In genomic region chr2:84388537-84388936, GRCm38 (mm10) we compare ENCODE assay signal across 10 mouse cellular contexts. TPM values are rescaled to one million over a fixed set of nuclear protein-coding genes. Genes with fewer than 3 reads are reported as not detected.
DNase-seq lines count a peak whose midpoint lies in the region; ATAC-seq and TF ChIP-seq lines count a peak whose summit lies in the region.
"Not testable (repeated sequence)": the region's sequence is repeated elsewhere in the genome, so short reads cannot be mapped to it uniquely, and the experiment has no call there.
"Had no signal": no experiment of that assay in that cellular context is flagged by ENCODE, and none has a peak within 500 bp of the region (broad histone marks: within the 10 kb centered on the region; RNA-seq: fewer than 3 reads in every experiment).

No protein-coding gene starts in this region.

- H3K36me3 ChIP-seq in heart, embryonic 11.5 days (ENCODE audit: control insufficient read depth, insufficient read depth, low read length); heart, embryonic 13.5 days; heart, embryonic 15.5 days; heart, postnatal 0 days (replicated peaks; ENCODE audit: control insufficient read depth, insufficient read depth, low read length); liver, embryonic 13.5 days; stomach, postnatal 0 days (ENCODE audit: control insufficient read depth, insufficient read depth, low read length): not testable (repeated sequence)

- ATAC-seq in heart, embryonic 11.5 days (replicated peaks; ENCODE audit: insufficient number of reproducible peaks, low FRiP score, low TSS enrichment); heart, embryonic 13.5 days (ENCODE audit: extremely low read depth, insufficient number of reproducible peaks, low FRiP score, low TSS enrichment); heart, embryonic 15.5 days (replicated peaks; ENCODE audit: insufficient number of reproducible peaks, insufficient read depth, low FRiP score, low read depth); heart, postnatal 0 days (ENCODE audit: insufficient read depth, low read depth); liver, embryonic 13.5 days (ENCODE audit: low read depth): not testable (repeated sequence)
- ATAC-seq in stomach, postnatal 0 days (ENCODE audit: low FRiP score, low TSS enrichment) = peak; percentile 83

- TF ChIP-seq EP300 in heart, postnatal 0 days (IDR thresholded peaks at IDR 0.05; ENCODE audit: low read depth); stomach, postnatal 0 days (optimal IDR thresholded peaks at IDR 0.05): not testable (repeated sequence)

- DNase-seq in 3T3-L1 (ENCODE audit: low read depth, low spot score) = peak; percentile 23
- peak; percentile 21 for DNase-seq in R1 (ENCODE audit: low read depth, low spot score)
- not testable (repeated sequence) for DNase-seq in heart, postnatal 0 days (ENCODE audit: low spot score); liver, embryonic 13.5 days; stomach, postnatal 0 days (ENCODE audit: low spot score)

- not testable (repeated sequence) for H3K4me2 ChIP-seq in heart, embryonic 11.5 days; heart, embryonic 13.5 days; heart, embryonic 15.5 days; heart, postnatal 0 days (ENCODE audit: low read depth, low read length); liver, embryonic 13.5 days; stomach, postnatal 0 days (replicated peaks; ENCODE audit: low read depth)

- TF ChIP-seq CTCF in heart, postnatal 0 days (IDR thresholded peaks at IDR 0.05; ENCODE audit: low read depth); stomach, postnatal 0 days (IDR thresholded peaks at IDR 0.05; ENCODE audit: low read depth): not testable (repeated sequence)

- H3K27me3 ChIP-seq in heart, embryonic 11.5 days (ENCODE audit: control insufficient read depth, insufficient read depth, low read length); heart, embryonic 13.5 days (replicated peaks); heart, embryonic 15.5 days; heart, postnatal 0 days (ENCODE audit: control insufficient read depth, insufficient read depth, low read length); liver, embryonic 13.5 days; stomach, postnatal 0 days (ENCODE audit: control insufficient read depth, insufficient read depth, low read length): not testable (repeated sequence)

- WGBS in heart, embryonic 11.5 days (ENCODE audit: insufficient replicate concordance) = 73% methylated on average over 14 of the region's 14 CpGs
- WGBS in heart, embryonic 13.5 days = 74% methylated on average over 14 of the region's 14 CpGs
- 69% methylated on average over 14 of the region's 14 CpGs for WGBS in heart, embryonic 15.5 days
- WGBS in heart, postnatal 0 days = 70% methylated on average over 14 of the region's 14 CpGs
- 68% methylated on average over 14 of the region's 14 CpGs for WGBS in liver, embryonic 13.5 days (ENCODE audit: insufficient replicate concordance)
- WGBS in stomach, postnatal 0 days = 55% methylated on average over 14 of the region's 14 CpGs

- H3K4me3 ChIP-seq in heart, embryonic 11.5 days (ENCODE audit: low read depth, low read length); heart, embryonic 13.5 days; heart, embryonic 15.5 days; heart, postnatal 0 days (ENCODE audit: low read depth, low read length); liver, embryonic 13.5 days (replicated peaks); stomach, postnatal 0 days (ENCODE audit: low read depth, low read length): not testable (repeated sequence)

- H3K9me3 ChIP-seq in heart, embryonic 11.5 days (replicated peaks; ENCODE audit: control insufficient read depth, low read length); heart, embryonic 13.5 days; heart, embryonic 15.5 days (replicated peaks); heart, postnatal 0 days (replicated peaks; ENCODE audit: control insufficient read depth, low read length); liver, embryonic 13.5 days (replicated peaks); stomach, postnatal 0 days (ENCODE audit: control insufficient read depth, low read length): not testable (repeated sequence)

- H3K27ac ChIP-seq in heart, embryonic 11.5 days (ENCODE audit: low read depth, low read length) = 0 out of 2 replicates have a peak overlapping the region, but pooled peaks have one; percentile 15
- peak overlapping the region; percentile 69 for H3K27ac ChIP-seq in heart, embryonic 13.5 days (replicated peaks)
- H3K27ac ChIP-seq in heart, embryonic 15.5 days = peak overlapping the region; percentile 53; the same call in 1 of the 2 replicates
- H3K27ac ChIP-seq in heart, postnatal 0 days (ENCODE audit: low read depth) = peak overlapping the region; percentile 43; the same call in 1 of the 2 replicates
- 0 out of 2 replicates have a peak overlapping the region, but pooled peaks have one; percentile 21 for H3K27ac ChIP-seq in liver, embryonic 13.5 days
- H3K27ac ChIP-seq in stomach, postnatal 0 days (replicated peaks) = not testable (repeated sequence)

- H3K4me1 ChIP-seq in heart, embryonic 11.5 days (ENCODE audit: control insufficient read depth, insufficient read depth, low read length); heart, postnatal 0 days (ENCODE audit: control insufficient read depth, insufficient read depth); stomach, postnatal 0 days (replicated peaks; ENCODE audit: control insufficient read depth, insufficient read depth): not testable (repeated sequence)
- peaks cover 37% of the 10 kb centered on the region for H3K4me1 ChIP-seq in heart, embryonic 13.5 days
- peaks cover 21% of the 10 kb centered on the region for H3K4me1 ChIP-seq in heart, embryonic 15.5 days (replicated peaks)
- peaks cover 38% of the 10 kb centered on the region for H3K4me1 ChIP-seq in liver, embryonic 13.5 days (replicated peaks)

- H3K9ac ChIP-seq in heart, embryonic 11.5 days (ENCODE audit: low read depth, low read length); heart, embryonic 13.5 days; heart, embryonic 15.5 days; heart, postnatal 0 days (replicated peaks; ENCODE audit: low read depth, low read length); liver, embryonic 13.5 days; stomach, postnatal 0 days (ENCODE audit: low read length): not testable (repeated sequence)

RNA-seq across cellular contexts. Expression of gene Calcrl, which starts 36.7 kb away (rescaled TPM):
- polyA plus RNA-seq in heart, embryonic 11.5 days (2014; fragmentation: Nextera tagmentation; extraction: Ambion mirVana) = 59.6 and 68.1 TPM in 2 replicates
- polyA plus RNA-seq in heart, embryonic 13.5 days (2015; fragmentation: Nextera tagmentation; extraction: Ambion mirVana) = 38.6 and 39.2 TPM in 2 replicates
- polyA plus RNA-seq in heart, embryonic 15.5 days (2015; fragmentation: Nextera tagmentation; extraction: Ambion mirVana) = 38.8 and 39.4 TPM in 2 replicates
- 32.3 and 78.2 TPM in 2 replicates for total RNA-seq in heart, postnatal 0 days (2014; rRNA removed; ENCODE audit: low replicate concordance)
- polyA plus RNA-seq in heart, postnatal 0 days (2015; fragmentation: Nextera tagmentation; extraction: Ambion mirVana) = 26.5 and 28.5 TPM in 2 replicates
- polyA plus RNA-seq in liver, embryonic 13.5 days (2015; fragmentation: Nextera tagmentation; extraction: Ambion mirVana) = 11.5 and 18.7 TPM in 2 replicates
- polyA plus RNA-seq in stomach, postnatal 0 days (2015; fragmentation: Nextera tagmentation; extraction: Ambion mirVana) = 18.1 and 18.2 TPM in 2 replicates
- polyA plus RNA-seq: erythroblast, embryonic 14.5 days; Patski had no signal
